Mouse (Mus musculus): ENCODE measurements around the gene Mast4. TPM values are rescaled to one million over a fixed set of nuclear protein-coding genes. Genes with fewer than 3 reads are reported as not detected.

Mast4 gene
- polyA plus RNA-seq, 1 experiment, result 6.4 TPM

GRCm38 (mm10) chr13:103131781-103132180 is 202.5 kb downstream of the Mast4 start:
- Histone ChIP-seq H3K4me1 (ENCODE audit: control insufficient read depth, insufficient read depth, insufficient read length) (no peaks in the 10 kb centered on the region), H3K4me3 (ENCODE audit: extremely low read depth, insufficient read depth, insufficient read length) (no peak overlapping the region), H3K27me3 (ENCODE audit: control insufficient read depth, insufficient read depth, low read length) (no peaks in the 10 kb centered on the region), H3K27ac (ENCODE audit: insufficient read depth, low read length) (no peak overlapping the region), H3K36me3 (ENCODE audit: control insufficient read depth, insufficient read depth, low read length) (no peaks in the 10 kb centered on the region)
- TF ChIP-seq POLR2A (IDR thresholded peaks at IDR 0.05; ENCODE audit: low read depth, low read length) (no peak), CTCF (IDR thresholded peaks at IDR 0.05; ENCODE audit: extremely low read depth, insufficient read depth, insufficient read length, insufficient replicate concordance) (no peak)
- WGBS, result 90% methylated on average over 2 of the region's 2 CpGs
- no peak for DNase-seq (ENCODE audit: low read depth in 1 of 2, low spot score in 2 of 2)

- no peak overlapping the region for H3K4me3 ChIP-seq (ENCODE audit: extremely low read depth, insufficient read depth, insufficient read length)
- H3K27ac ChIP-seq (ENCODE audit: insufficient read depth, low read length), result no peak overlapping the region
- no peaks in the 10 kb centered on the region for H3K36me3 ChIP-seq (ENCODE audit: control insufficient read depth, insufficient read depth, low read length)
- no peaks in the 10 kb centered on the region for H3K27me3 ChIP-seq (ENCODE audit: control insufficient read depth, insufficient read depth, low read length)
- 90% methylated on average over 6 of the region's 6 CpGs for WGBS
- H3K4me1 ChIP-seq (ENCODE audit: control insufficient read depth, insufficient read depth, insufficient read length), result no peaks in the 10 kb centered on the region
- DNase-seq (ENCODE audit: low read depth in 1 of 2, low spot score in 2 of 2), result no peak
- TF ChIP-seq CTCF (IDR thresholded peaks at IDR 0.05; ENCODE audit: extremely low read depth, insufficient read depth, insufficient read length, insufficient replicate concordance) (no peak), POLR2A (IDR thresholded peaks at IDR 0.05; ENCODE audit: low read depth, low read length) (no peak)
Observed at GRCm38 (mm10) chr13:103129130-103129797, 205.0 kb downstream of the Mast4 start.

- H3K27me3 ChIP-seq (ENCODE audit: control insufficient read depth, insufficient read depth, low read length), result no peaks in the 10 kb centered on the region
- H3K36me3 ChIP-seq (ENCODE audit: control insufficient read depth, insufficient read depth, low read length), result no peaks in the 10 kb centered on the region
- WGBS, result 89% methylated on average over 7 of the region's 7 CpGs
- H3K4me1 ChIP-seq (ENCODE audit: control insufficient read depth, insufficient read depth, insufficient read length), result no peaks in the 10 kb centered on the region
- no peak overlapping the region for H3K27ac ChIP-seq (ENCODE audit: insufficient read depth, low read length)
- no peak overlapping the region for H3K4me3 ChIP-seq (ENCODE audit: extremely low read depth, insufficient read depth, insufficient read length)
- DNase-seq (ENCODE audit: low read depth in 1 of 2, low spot score in 2 of 2), result no peak
- TF ChIP-seq POLR2A (IDR thresholded peaks at IDR 0.05; ENCODE audit: low read depth, low read length), result no peak
- TF ChIP-seq CTCF (IDR thresholded peaks at IDR 0.05; ENCODE audit: extremely low read depth, insufficient read depth, insufficient read length, insufficient replicate concordance), result no peak
Observed at GRCm38 (mm10) chr13:103128729-103129128, 205.6 kb downstream of the Mast4 start.

- DNase-seq (ENCODE audit: low read depth in 1 of 2, low spot score in 2 of 2), result no peak
Observed at GRCm38 (mm10) chr13:103127594-103127993, 206.7 kb downstream of the Mast4 start.

GRCm38 (mm10) chr13:103123716-103124115 is 210.6 kb downstream of the Mast4 start:
- no peak for TF ChIP-seq CTCF (IDR thresholded peaks at IDR 0.05; ENCODE audit: extremely low read depth, insufficient read depth, insufficient read length, insufficient replicate concordance)
- TF ChIP-seq POLR2A (IDR thresholded peaks at IDR 0.05; ENCODE audit: low read depth, low read length), result no peak
- no peak for DNase-seq (ENCODE audit: low read depth in 1 of 2, low spot score in 2 of 2)

More at GRCm38 (mm10) chr13:103127594-103127993, 206.7 kb downstream of the Mast4 start:
- Histone ChIP-seq H3K27me3 (ENCODE audit: control insufficient read depth, insufficient read depth, low read length) (no peaks in the 10 kb centered on the region), H3K27ac (ENCODE audit: insufficient read depth, low read length) (no peak overlapping the region), H3K36me3 (ENCODE audit: control insufficient read depth, insufficient read depth, low read length) (no peaks in the 10 kb centered on the region), H3K4me1 (ENCODE audit: control insufficient read depth, insufficient read depth, insufficient read length) (no peaks in the 10 kb centered on the region), H3K4me3 (ENCODE audit: extremely low read depth, insufficient read depth, insufficient read length) (no peak overlapping the region)
- 96% methylated on average over 5 of the region's 5 CpGs for WGBS
- TF ChIP-seq POLR2A (IDR thresholded peaks at IDR 0.05; ENCODE audit: low read depth, low read length) (no peak), CTCF (IDR thresholded peaks at IDR 0.05; ENCODE audit: extremely low read depth, insufficient read depth, insufficient read length, insufficient replicate concordance) (no peak)

GRCm38 (mm10) chr13:103121796-103122792 is 212.2 kb downstream of the Mast4 start:
- 79% methylated on average over 22 of the region's 22 CpGs for WGBS
- no peaks in the 10 kb centered on the region for H3K4me1 ChIP-seq (ENCODE audit: control insufficient read depth, insufficient read depth, insufficient read length)
- no peaks in the 10 kb centered on the region for H3K36me3 ChIP-seq (ENCODE audit: control insufficient read depth, insufficient read depth, low read length)
- H3K4me3 ChIP-seq (ENCODE audit: extremely low read depth, insufficient read depth, insufficient read length), result no peak overlapping the region
- H3K27me3 ChIP-seq (ENCODE audit: control insufficient read depth, insufficient read depth, low read length), result no peaks in the 10 kb centered on the region
- no peak for DNase-seq (ENCODE audit: low read depth in 1 of 2, low spot score in 2 of 2)
- no peak overlapping the region for H3K27ac ChIP-seq (ENCODE audit: insufficient read depth, low read length)
- no peak for TF ChIP-seq POLR2A (IDR thresholded peaks at IDR 0.05; ENCODE audit: low read depth, low read length)

More at GRCm38 (mm10) chr13:103123716-103124115, 210.6 kb downstream of the Mast4 start:
- no peaks in the 10 kb centered on the region for H3K27me3 ChIP-seq (ENCODE audit: control insufficient read depth, insufficient read depth, low read length)
- no peaks in the 10 kb centered on the region for H3K4me1 ChIP-seq (ENCODE audit: control insufficient read depth, insufficient read depth, insufficient read length)
- no peak overlapping the region for H3K4me3 ChIP-seq (ENCODE audit: extremely low read depth, insufficient read depth, insufficient read length)
- no peak overlapping the region for H3K27ac ChIP-seq (ENCODE audit: insufficient read depth, low read length)
- whole genome bisulfite sequencing, result 89% methylated on average over 9 of the region's 9 CpGs
- no peaks in the 10 kb centered on the region for H3K36me3 ChIP-seq (ENCODE audit: control insufficient read depth, insufficient read depth, low read length)

Data from spleen, adult 2 months (tissue).